Mouse (Mus musculus) embryonic fibroblast, embryonic 13.5 days (primary cell): Measurements from ENCODE around the gene Rapgefl1.

Experiments
- CTCF ChIP-seq: IDR thresholded peaks from 2 replicates; pipeline ENCODE4 v1.5.1; 2011; ENCODE audit warnings: mild to moderate bottlenecking, control low read depth, low read length, moderate library complexity, borderline replicate concordance; ENCODE audit not compliant: insufficient read depth
- POLR2A ChIP-seq: IDR thresholded peaks from 2 replicates; pipeline ENCODE4 v1.6.1; 2011; ENCODE audit warnings: low read depth, mild to moderate bottlenecking, control low read depth, low read length, moderate library complexity

- TF ChIP-seq CTCF (no peak), POLR2A (no peak)
Measured at GRCm38 (mm10) chr11:98850100-98851093, 13.8 kb downstream of the Rapgefl1 start.
